Mouse (Mus musculus) heart, embryonic 11.5 days (tissue): ENCODE results near the gene Utf1. TPM values are rescaled to one million over a fixed set of nuclear protein-coding genes. Genes with fewer than 3 reads are reported as not detected.
A peak's percentile ranks its signal among the peaks of the same experiment; 100 is the strongest.

ENCODE experiments used
- ATAC-seq: fragments of 200-750 bp; cut with Nextera tagmentation; replicated peaks from 2 replicates; pipeline ENCODE4 v1.8.0; 2017; ENCODE audit warnings: moderate library complexity; ENCODE audit not compliant: insufficient number of reproducible peaks, low FRiP score, low TSS enrichment
- H3K27ac ChIP-seq: fragments of 300-500 bp; sonication (generic); 2 replicates; pipeline ENCODE4 v1.5.1; 2014; ENCODE audit warnings: mild to moderate bottlenecking, low read depth, low read length
- H3K27me3 ChIP-seq: fragments of 300-500 bp; sonication (generic); 2 replicates; pipeline ENCODE4 v1.6.1; 2014; ENCODE audit warnings: mild to moderate bottlenecking, low read length, mixed read lengths; ENCODE audit not compliant: control insufficient read depth, insufficient read depth
- H3K36me3 ChIP-seq: fragments of 300-500 bp; sonication (generic); 2 replicates; pipeline ENCODE4 v1.6.1; 2014; ENCODE audit warnings: mild to moderate bottlenecking, low read length, moderate library complexity, mixed read lengths; ENCODE audit not compliant: control insufficient read depth, insufficient read depth
- H3K4me1 ChIP-seq: fragments of 300-500 bp; sonication (generic); 2 replicates; pipeline ENCODE4 v1.6.1; 2014; ENCODE audit warnings: low read length; ENCODE audit not compliant: control insufficient read depth, insufficient read depth
- H3K4me2 ChIP-seq: fragments of 300-500 bp; sonication (generic); 2 replicates; pipeline ENCODE4 v1.6.1; 2014; ENCODE audit warnings: mild to moderate bottlenecking, moderate library complexity
- H3K4me3 ChIP-seq: fragments of 300-500 bp; sonication (generic); 2 replicates; pipeline ENCODE4 v1.5.1; 2014; ENCODE audit warnings: low read depth, low read length
- H3K9ac ChIP-seq: fragments of 300-500 bp; sonication (generic); 2 replicates; pipeline ENCODE4 v1.6.1; 2014; ENCODE audit warnings: mild to moderate bottlenecking, low read depth, low read length, moderate library complexity
- H3K9me3 ChIP-seq: fragments of 300-500 bp; sonication (generic); replicated peaks from 2 replicates; pipeline ENCODE4 v1.6.1; 2016; ENCODE audit warnings: low read length; ENCODE audit not compliant: control insufficient read depth
- WGBS: fragments of 180-500 bp; shearing (Covaris S2); extraction: QIAGEN DNeasy Blood & Tissue Kit; methylation state at CpG from one replicate; pipeline ENCODE4 v1.1.7; 2014; ENCODE audit not compliant: insufficient replicate concordance; 5-methylcytosine and 5-hydroxymethylcytosine counted together
- polyA plus RNA-seq: library from polyadenylated mRNA; unstranded; fragments of >200 nt; fragmentation: Nextera tagmentation; extraction: Ambion mirVana; gene quantifications from 2 replicates; pipeline ENCODE4 v1.2.1, GENCODE M21; 2014

The Utf1 gene
- not detected in 2 replicates for polyA plus RNA-seq

- Histone ChIP-seq H3K9ac (no peak within 1 kb of the TSS), H3K4me2 (peak within 1 kb of the TSS; percentile 66), H3K9me3 (no peaks in the 10 kb centered on the region), H3K27me3 (peaks cover 80% of the 10 kb centered on the region), H3K4me1 (no peaks in the 10 kb centered on the region), H3K4me3 (peak within 1 kb of the TSS; percentile 35), H3K27ac (no peak within 1 kb of the TSS), H3K36me3 (no peaks in the 10 kb centered on the region)
- no peak for ATAC-seq
- WGBS = 2% methylated on average over 59 of the region's 59 CpGs
These were observed at the start of gene Utf1 for GRCm38 (mm10) chr7:139943674-139944281. Gene Utf1 (plus strand): TSS chr7:139943789.

GRCm38 (mm10) chr7:139894655-139895557 is 48.7 kb upstream of the Utf1 start, which contains the start of gene Kndc1:
Gene Kndc1 (plus strand): TSS chr7:139894696.
- H3K27me3 ChIP-seq = peaks cover 59% of the 10 kb centered on the region
- H3K27ac ChIP-seq = no peak within 1 kb of the TSS
- ATAC-seq = peak; percentile 31; the same call in 1 of the 2 replicates
- H3K4me3 ChIP-seq = peak within 1 kb of the TSS; percentile 48
- H3K9me3 ChIP-seq = no peaks in the 10 kb centered on the region
- H3K4me2 ChIP-seq = peak within 1 kb of the TSS; percentile 76
- under 1% methylated on average over 50 of the region's 50 CpGs for WGBS
- H3K9ac ChIP-seq = no peak within 1 kb of the TSS
- H3K4me1 ChIP-seq = no peaks in the 10 kb centered on the region
- no peaks in the 10 kb centered on the region for H3K36me3 ChIP-seq

- Histone ChIP-seq H3K27me3 (peaks cover 59% of the 10 kb centered on the region), H3K27ac (no peak overlapping the region), H3K4me3 (no peak overlapping the region), H3K4me1 (no peaks in the 10 kb centered on the region), H3K4me2 (no peak overlapping the region), H3K9me3 (no peaks in the 10 kb centered on the region), H3K36me3 (no peaks in the 10 kb centered on the region), H3K9ac (no peak overlapping the region)
- 80% methylated on average over 7 of the region's 7 CpGs for WGBS
- ATAC-seq = no peak
These were observed 47.3 kb upstream of the Utf1 start for GRCm38 (mm10) chr7:139896271-139896670.

- Histone ChIP-seq H3K4me2 (no peak overlapping the region), H3K27ac (no peak overlapping the region), H3K9ac (no peak overlapping the region), H3K9me3 (no peaks in the 10 kb centered on the region), H3K27me3 (peaks cover 59% of the 10 kb centered on the region), H3K4me3 (no peak overlapping the region), H3K36me3 (no peaks in the 10 kb centered on the region), H3K4me1 (no peaks in the 10 kb centered on the region)
- WGBS = 76% methylated on average over 7 of the region's 7 CpGs
- ATAC-seq = no peak
These were observed 46.8 kb upstream of the Utf1 start for GRCm38 (mm10) chr7:139896796-139897195.

GRCm38 (mm10) chr7:139898606-139899005 is 45.0 kb upstream of the Utf1 start:
- Histone ChIP-seq H3K4me2 (no peak overlapping the region), H3K36me3 (no peaks in the 10 kb centered on the region), H3K4me1 (no peaks in the 10 kb centered on the region), H3K9me3 (no peaks in the 10 kb centered on the region), H3K4me3 (no peak overlapping the region), H3K9ac (no peak overlapping the region), H3K27me3 (peaks cover 50% of the 10 kb centered on the region), H3K27ac (no peak overlapping the region)
- no peak for ATAC-seq
- 74% methylated on average over 2 of the region's 2 CpGs for WGBS

GRCm38 (mm10) chr7:139899505-139899904 is 44.1 kb upstream of the Utf1 start:
- Histone ChIP-seq H3K4me2 (no peak overlapping the region), H3K4me1 (no peaks in the 10 kb centered on the region), H3K9ac (no peak overlapping the region), H3K36me3 (no peaks in the 10 kb centered on the region), H3K27ac (no peak overlapping the region), H3K9me3 (no peaks in the 10 kb centered on the region), H3K27me3 (peaks cover 41% of the 10 kb centered on the region), H3K4me3 (no peak overlapping the region)
- 67% methylated on average over 7 of the region's 7 CpGs for WGBS
- ATAC-seq = no peak

- Histone ChIP-seq H3K27ac (no peak overlapping the region), H3K4me2 (no peak overlapping the region), H3K9ac (no peak overlapping the region), H3K4me3 (no peak overlapping the region), H3K9me3 (no peaks in the 10 kb centered on the region), H3K36me3 (no peaks in the 10 kb centered on the region), H3K27me3 (peaks cover 35% of the 10 kb centered on the region), H3K4me1 (no peaks in the 10 kb centered on the region; the same call in 1 of the 2 replicates)
- no peak for ATAC-seq
- 82% methylated on average over 7 of the region's 7 CpGs for WGBS
These were observed 43.1 kb upstream of the Utf1 start for GRCm38 (mm10) chr7:139900456-139900855.

GRCm38 (mm10) chr7:139900896-139901295 is 42.7 kb upstream of the Utf1 start:
- 74% methylated on average over 6 of the region's 6 CpGs for WGBS
- peaks cover 31% of the 10 kb centered on the region for H3K27me3 ChIP-seq
- H3K27ac ChIP-seq = no peak overlapping the region

More at GRCm38 (mm10) chr7:139900896-139901295, 42.7 kb upstream of the Utf1 start:
- H3K4me2 ChIP-seq = no peak overlapping the region
- no peak overlapping the region for H3K9ac ChIP-seq
- no peak for ATAC-seq
- H3K4me1 ChIP-seq = peaks cover under 1% of the 10 kb centered on the region; the same call in 1 of the 2 replicates
- H3K9me3 ChIP-seq = no peaks in the 10 kb centered on the region
- H3K4me3 ChIP-seq = no peak overlapping the region
- H3K36me3 ChIP-seq = no peaks in the 10 kb centered on the region
